Mouse (Mus musculus): ENCODE results near the gene Jph2. TPM values are rescaled to one million over a fixed set of nuclear protein-coding genes. Genes with fewer than 3 reads are reported as not detected.

Gene Jph2
- polyA plus RNA-seq, 1 experiment from 2014 or later: 1.5 TPM

- Histone ChIP-seq H3K9me3 (no peaks in the 10 kb centered on the region), H3K4me2 (replicated peaks) (no peak overlapping the region), H3K36me3 (no peaks in the 10 kb centered on the region), H3K4me1 (peaks cover 7% of the 10 kb centered on the region), H3K9ac (no peak overlapping the region), H3K27ac (no peak overlapping the region), H3K4me3 (no peak overlapping the region), H3K27me3 (peaks cover 15% of the 10 kb centered on the region)
- whole genome bisulfite sequencing: 49% methylated on average over 13 of the region's 13 CpGs
- no peak for ATAC-seq (ENCODE audit: insufficient number of reproducible peaks, insufficient read depth, low FRiP score, low TSS enrichment)
Observed at GRCm38 (mm10) chr2:163332368-163333055, 65.3 kb downstream of the Jph2 start.

- Histone ChIP-seq H3K36me3 (no peaks in the 10 kb centered on the region), H3K27me3 (peaks cover 6% of the 10 kb centered on the region; the same call in 1 of the 2 replicates), H3K4me3 (no peak overlapping the region), H3K27ac (no peak overlapping the region), H3K9ac (no peak overlapping the region), H3K4me1 (peaks cover 7% of the 10 kb centered on the region), H3K4me2 (replicated peaks) (no peak overlapping the region), H3K9me3 (no peaks in the 10 kb centered on the region)
- no peak for ATAC-seq (ENCODE audit: insufficient number of reproducible peaks, insufficient read depth, low FRiP score, low TSS enrichment)
- WGBS: 79% methylated on average over 6 of the region's 6 CpGs
Observed at GRCm38 (mm10) chr2:163331423-163331822, 66.4 kb downstream of the Jph2 start.

GRCm38 (mm10) chr2:163330742-163331141, 67.1 kb downstream of the Jph2 start:
- Histone ChIP-seq H3K4me1 (peaks cover 7% of the 10 kb centered on the region), H3K27ac (no peak overlapping the region), H3K36me3 (no peaks in the 10 kb centered on the region), H3K27me3 (peaks cover 4% of the 10 kb centered on the region; the same call in 1 of the 2 replicates), H3K4me3 (no peak overlapping the region), H3K4me2 (replicated peaks) (no peak overlapping the region), H3K9ac (no peak overlapping the region), H3K9me3 (no peaks in the 10 kb centered on the region)
- no peak for ATAC-seq (ENCODE audit: insufficient number of reproducible peaks, insufficient read depth, low FRiP score, low TSS enrichment)
- 23% methylated on average over 7 of the region's 7 CpGs for WGBS

GRCm38 (mm10) chr2:163323163-163323562, 74.6 kb downstream of the Jph2 start:
- Histone ChIP-seq H3K9ac (no peak overlapping the region), H3K9me3 (no peaks in the 10 kb centered on the region), H3K27ac (no peak overlapping the region), H3K36me3 (no peaks in the 10 kb centered on the region), H3K4me2 (replicated peaks) (no peak overlapping the region), H3K27me3 (peaks cover 5% of the 10 kb centered on the region), H3K4me1 (no peaks in the 10 kb centered on the region), H3K4me3 (no peak overlapping the region)
- no peak for ATAC-seq (ENCODE audit: insufficient number of reproducible peaks, insufficient read depth, low FRiP score, low TSS enrichment)
- 29% methylated on average over 1 of the region's 1 CpGs for WGBS

GRCm38 (mm10) chr2:163318777-163319176, 79.0 kb downstream of the Jph2 start:
- H3K27ac ChIP-seq: no peak overlapping the region
- no peaks in the 10 kb centered on the region for H3K9me3 ChIP-seq
- 79% methylated on average over 3 of the region's 3 CpGs for WGBS
- H3K27me3 ChIP-seq: peaks cover 5% of the 10 kb centered on the region
- H3K4me3 ChIP-seq: no peak overlapping the region
- H3K36me3 ChIP-seq: no peaks in the 10 kb centered on the region
- no peak overlapping the region for H3K9ac ChIP-seq
- H3K4me2 ChIP-seq (replicated peaks): no peak overlapping the region
- no peaks in the 10 kb centered on the region for H3K4me1 ChIP-seq
- ATAC-seq (ENCODE audit: insufficient number of reproducible peaks, insufficient read depth, low FRiP score, low TSS enrichment): no peak

- Histone ChIP-seq H3K4me1 (no peaks in the 10 kb centered on the region), H3K36me3 (no peaks in the 10 kb centered on the region), H3K9ac (no peak overlapping the region), H3K27ac (no peak overlapping the region), H3K4me3 (no peak overlapping the region), H3K9me3 (no peaks in the 10 kb centered on the region), H3K27me3 (no peaks in the 10 kb centered on the region), H3K4me2 (replicated peaks) (no peak overlapping the region)
- WGBS: 80% methylated on average over 4 of the region's 4 CpGs
- ATAC-seq (ENCODE audit: insufficient number of reproducible peaks, insufficient read depth, low FRiP score, low TSS enrichment): no peak
Observed at GRCm38 (mm10) chr2:163317281-163317680, 80.5 kb downstream of the Jph2 start.

- Histone ChIP-seq H3K4me1 (no peaks in the 10 kb centered on the region), H3K9ac (no peak overlapping the region), H3K9me3 (no peaks in the 10 kb centered on the region), H3K36me3 (no peaks in the 10 kb centered on the region), H3K27me3 (no peaks in the 10 kb centered on the region), H3K27ac (no peak overlapping the region), H3K4me2 (replicated peaks) (no peak overlapping the region), H3K4me3 (no peak overlapping the region)
- WGBS: 74% methylated on average over 11 of the region's 11 CpGs
- ATAC-seq (ENCODE audit: insufficient number of reproducible peaks, insufficient read depth, low FRiP score, low TSS enrichment): no peak
Observed at GRCm38 (mm10) chr2:163310163-163310688, 87.6 kb downstream of the Jph2 start.

GRCm38 (mm10) chr2:163309376-163309775, 88.4 kb downstream of the Jph2 start:
- Histone ChIP-seq H3K4me3 (no peak overlapping the region), H3K27me3 (no peaks in the 10 kb centered on the region), H3K9ac (no peak overlapping the region), H3K27ac (no peak overlapping the region), H3K4me2 (replicated peaks) (no peak overlapping the region), H3K36me3 (no peaks in the 10 kb centered on the region), H3K4me1 (no peaks in the 10 kb centered on the region), H3K9me3 (no peaks in the 10 kb centered on the region)
- WGBS: 90% methylated on average over 17 of the region's 17 CpGs
- no peak for ATAC-seq (ENCODE audit: insufficient number of reproducible peaks, insufficient read depth, low FRiP score, low TSS enrichment)

GRCm38 (mm10) chr2:163303037-163303436, 94.8 kb downstream of the Jph2 start:
- Histone ChIP-seq H3K4me3 (no peak overlapping the region), H3K4me2 (replicated peaks) (no peak overlapping the region), H3K4me1 (peaks cover 5% of the 10 kb centered on the region; the same call in 1 of the 2 replicates), H3K27ac (no peak overlapping the region), H3K27me3 (no peaks in the 10 kb centered on the region; the same call in 1 of the 2 replicates), H3K36me3 (no peaks in the 10 kb centered on the region), H3K9me3 (no peaks in the 10 kb centered on the region), H3K9ac (no peak overlapping the region)
- WGBS: 69% methylated on average over 9 of the region's 9 CpGs
- no peak for ATAC-seq (ENCODE audit: insufficient number of reproducible peaks, insufficient read depth, low FRiP score, low TSS enrichment)

GRCm38 (mm10) chr2:163301641-163302040, 96.2 kb downstream of the Jph2 start:
- Histone ChIP-seq H3K4me3 (no peak overlapping the region), H3K4me2 (replicated peaks) (no peak overlapping the region), H3K27ac (no peak overlapping the region), H3K9ac (no peak overlapping the region), H3K27me3 (no peaks in the 10 kb centered on the region; the same call in 1 of the 2 replicates), H3K9me3 (no peaks in the 10 kb centered on the region), H3K4me1 (peaks cover 8% of the 10 kb centered on the region), H3K36me3 (no peaks in the 10 kb centered on the region)
- no peak for ATAC-seq (ENCODE audit: insufficient number of reproducible peaks, insufficient read depth, low FRiP score, low TSS enrichment)
- WGBS: 64% methylated on average over 5 of the region's 5 CpGs

- no peaks in the 10 kb centered on the region for H3K36me3 ChIP-seq
- H3K27ac ChIP-seq: no peak overlapping the region
Observed at GRCm38 (mm10) chr2:163300069-163301060, 97.4 kb downstream of the Jph2 start.

More at GRCm38 (mm10) chr2:163300069-163301060, 97.4 kb downstream of the Jph2 start:
- 53% methylated on average over 14 of the region's 14 CpGs for WGBS
- Histone ChIP-seq H3K9ac (no peak overlapping the region), H3K4me2 (replicated peaks) (no peak overlapping the region), H3K9me3 (no peaks in the 10 kb centered on the region), H3K4me3 (no peak overlapping the region), H3K4me1 (peaks cover 8% of the 10 kb centered on the region), H3K27me3 (no peaks in the 10 kb centered on the region; the same call in 1 of the 2 replicates)
- no peak for ATAC-seq (ENCODE audit: insufficient number of reproducible peaks, insufficient read depth, low FRiP score, low TSS enrichment)

All from embryonic facial prominence, embryonic 12.5 days (tissue).